ENCODE assay signal across 31 mouse cellular contexts in the genomic region with DNA sequence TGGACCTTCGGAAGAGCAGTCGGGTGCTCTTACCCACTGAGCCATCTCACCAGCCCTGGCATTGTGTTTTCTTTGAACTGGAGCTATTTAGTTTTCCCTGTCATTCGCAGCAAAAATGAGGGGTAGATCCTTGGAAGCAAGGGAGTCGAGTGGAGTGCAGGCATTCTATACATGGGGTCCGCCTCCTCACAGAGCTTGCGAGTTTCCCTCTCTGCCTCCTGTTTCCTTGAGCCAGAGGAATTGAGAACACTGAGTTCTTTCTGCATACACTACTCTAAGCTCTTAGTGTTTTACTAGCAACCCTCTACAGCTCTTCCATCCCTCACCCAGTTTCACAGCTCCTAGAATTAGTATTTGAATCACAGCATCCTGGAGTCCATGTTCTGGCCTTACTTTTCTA. TPM values are rescaled to one million over a fixed set of nuclear protein-coding genes. Genes with fewer than 3 reads are reported as not detected.
DNase-seq lines count a peak whose midpoint lies in the region.
"Had no signal": no experiment of that assay in that cellular context is flagged by ENCODE, and none has a peak within 500 bp of the region (broad histone marks: within the 10 kb centered on the region; RNA-seq: fewer than 3 reads in every experiment).

No protein-coding gene starts in this region.

- peak; percentile 30 to 33 for DNase-seq in frontal cortex, adult 2 months (ENCODE audit: extremely low spot score in 1 of 2, low spot score in 1 of 2)
- no peak for DNase-seq in frontal cortex, postnatal 25 days (ENCODE audit: low spot score in 2 of 2)
- DNase-seq in left cerebral cortex, adult 11 months (ENCODE audit: low spot score) = peak; percentile 24
- no peak for DNase-seq in left cerebral cortex, postnatal 4 days
- DNase-seq in right cerebral cortex, adult 18-20 months = peak; percentile 61
- no peak for DNase-seq in right cerebral cortex, postnatal 10 days (ENCODE audit: low spot score in 2 of 2)
- DNase-seq: adrenal gland, postnatal 10 days; adrenal gland, postnatal 36 days; B cell, adult 2 months; cerebellum, adult 11 months; cerebellum, adult 2 months; cerebellum, adult 9-11 months; cerebellum, postnatal 25 days; forebrain, postnatal 0 days; gastrocnemius, adult 2 months; gastrocnemius, postnatal 14 days; heart, adult 18-20 months; heart, postnatal 10 days; heart, postnatal 36 days had no signal

- intact Hi-C loops in left cerebral cortex, postnatal 4 days (cut with DNase I) = no loop called here

RNA-seq across cellular contexts. Expression of a gene that starts 2.0 kb away (rescaled TPM):
- 3.7 TPM in 2 replicates for polyA plus RNA-seq in frontal cortex, adult 2 months (2012; rRNA removed)
- 1 to 10 TPM in 1 of 2 experiments, under 1 TPM in 1; 0.70 to 1.0 TPM for total RNA-seq in left cerebral cortex, postnatal 4 days (2021)
- polyA plus RNA-seq: G1E had no signal

RNA-seq across cellular contexts. Expression of a gene that starts 39.5 kb away (rescaled TPM):
- not detected in 2 replicates for polyA plus RNA-seq in frontal cortex, adult 2 months (2012; rRNA removed)
- not detected for total RNA-seq in left cerebral cortex, postnatal 4 days (2021)
- total RNA-seq: adrenal gland, adult 18-20 months; adrenal gland, postnatal 10 days; adrenal gland, postnatal 36 days; CH12.LX; forebrain, postnatal 0 days; gastrocnemius, adult 2 months; gastrocnemius, postnatal 14 days; gastrocnemius, postnatal 4 days; heart, adult 18-20 months; heart, postnatal 10 days; heart, postnatal 36 days; hindbrain, postnatal 0 days had no signal
- polyA plus RNA-seq: cerebellum, adult 2 months; forebrain, embryonic 11.5 days; forebrain, embryonic 14.5 days; forebrain, postnatal 0 days; G1E; hindbrain, embryonic 11.5 days; hindbrain, embryonic 14.5 days; inflammation-experienced regulatory T-cells, adult 6 months; intestine, embryonic 16.5 days; Patski had no signal

RNA-seq across cellular contexts. Expression of a gene that starts 53.8 kb away (rescaled TPM):
- not detected in 2 replicates for polyA plus RNA-seq in frontal cortex, adult 2 months (2012; rRNA removed)
- not detected for total RNA-seq in left cerebral cortex, postnatal 4 days (2021)
- total RNA-seq: forebrain, postnatal 0 days; gastrocnemius, adult 2 months; gastrocnemius, postnatal 14 days; heart, postnatal 10 days; hindbrain, postnatal 0 days had no signal
- polyA plus RNA-seq: cerebellum, adult 2 months; G1E; Patski had no signal

RNA-seq across cellular contexts. Expression of a gene that starts 55.3 kb away (rescaled TPM):
- 10.6 and 18.0 TPM in 2 replicates for polyA plus RNA-seq in frontal cortex, adult 2 months (2012; rRNA removed)
- 1 to 10 TPM; 2.8 TPM for total RNA-seq in left cerebral cortex, postnatal 4 days (2021)
- polyA plus RNA-seq: G1E, Patski had no signal

Comparison
In these comparisons a context has a peak if more than half of its experiments do, and no peak if none do; other contexts are left out.
1. DNase-seq: peak in frontal cortex, adult 2 months (2 of 2), left cerebral cortex, adult 11 months (single experiment) and right cerebral cortex, adult 18-20 months (single experiment); none in frontal cortex, postnatal 25 days (0 of 2), left cerebral cortex, postnatal 4 days (single experiment) and right cerebral cortex, postnatal 10 days (0 of 2).